Mouse (Mus musculus) ES-Bruce4 (cell line): Measurements from ENCODE around the gene Rab3ip.

Source experiments
- CTCF ChIP-seq: IDR thresholded peaks from one replicate; pipeline ENCODE4 v1.8.1; 2011; ENCODE audit warnings: low read depth, low read length
- POLR2A ChIP-seq: IDR thresholded peaks from one replicate; pipeline ENCODE4 v1.8.1; 2011; ENCODE audit warnings: low read length; ENCODE audit not compliant: insufficient read depth

DNA sequence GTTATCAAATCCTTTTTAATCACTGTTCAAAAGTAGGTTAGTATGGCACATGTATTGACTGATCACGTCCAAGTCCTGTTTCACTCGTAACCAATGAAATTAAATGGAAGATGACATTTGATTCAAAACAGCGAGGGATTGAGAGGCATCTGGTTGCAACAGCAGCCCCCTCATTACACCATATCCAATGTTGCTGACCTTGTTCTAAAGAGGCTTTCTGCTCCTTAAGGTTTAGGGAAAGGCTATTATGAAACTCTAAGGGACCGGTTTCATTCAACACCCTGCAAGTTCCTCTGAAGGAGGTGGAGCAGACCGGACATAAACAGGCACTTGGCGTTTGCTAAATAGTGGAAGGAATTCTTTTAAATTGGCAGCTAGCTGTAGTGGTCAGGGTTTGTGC lies 56.0 kb downstream of the Rab3ip start:
- TF ChIP-seq CTCF (no peak), POLR2A (no peak)
